Mouse (Mus musculus) spleen, embryonic (tissue): ENCODE results near the gene Emx1.
"Not testable (repeated sequence)": the region's sequence is repeated elsewhere in the genome, so short reads cannot be mapped to it uniquely, and the experiment has no call there.

Experiments
- CTCF ChIA-PET: fragments of 350-600 bp; sonication (Branson Sonifier 250); formaldehyde crosslinking; loops from one replicate; lab custom pipeline; 2022; lab: Charles Lee

The Emx1 gene

GRCm38 (mm10) chr6:85187340-85188211 is at the start of gene Emx1:
Gene Emx1, plus strand, starts transcription at chr6:85187438.
- CTCF ChIA-PET = no interaction called here

- CTCF ChIA-PET = no interaction called here
Measured at GRCm38 (mm10) chr6:85139534-85139933, 47.7 kb upstream of the Emx1 start.

GRCm38 (mm10) chr6:85141013-85141412 is 46.2 kb upstream of the Emx1 start:
- CTCF ChIA-PET = not testable (repeated sequence)

- CTCF ChIA-PET = no interaction called here
Measured at GRCm38 (mm10) chr6:85144466-85144865, 42.8 kb upstream of the Emx1 start.

- CTCF ChIA-PET = no interaction called here
Measured at GRCm38 (mm10) chr6:85147636-85148035, 39.6 kb upstream of the Emx1 start.

GRCm38 (mm10) chr6:85150386-85150785 is 36.9 kb upstream of the Emx1 start:
- CTCF ChIA-PET = no interaction called here

- CTCF ChIA-PET = no interaction called here
Measured at GRCm38 (mm10) chr6:85153970-85154540, 33.2 kb upstream of the Emx1 start.

GRCm38 (mm10) chr6:85154861-85155528 is 32.2 kb upstream of the Emx1 start:
- CTCF ChIA-PET = no interaction called here

GRCm38 (mm10) chr6:85156551-85156950 is 30.7 kb upstream of the Emx1 start:
- CTCF ChIA-PET = not testable (repeated sequence)

- CTCF ChIA-PET = not testable (repeated sequence)
Measured at GRCm38 (mm10) chr6:85158040-85158804, 29.0 kb upstream of the Emx1 start.

GRCm38 (mm10) chr6:85159092-85159760 is 28.0 kb upstream of the Emx1 start:
- CTCF ChIA-PET = not testable (repeated sequence)

- CTCF ChIA-PET = no interaction called here
Measured at GRCm38 (mm10) chr6:85160201-85160923, 26.9 kb upstream of the Emx1 start.

- CTCF ChIA-PET = no interaction called here
Measured at GRCm38 (mm10) chr6:85165440-85165921, 21.8 kb upstream of the Emx1 start.

GRCm38 (mm10) chr6:85179569-85179968 is 7.7 kb upstream of the Emx1 start:
- CTCF ChIA-PET = no interaction called here

GRCm38 (mm10) chr6:85180036-85180435 is 7.2 kb upstream of the Emx1 start:
- CTCF ChIA-PET = no interaction called here

- CTCF ChIA-PET = no interaction called here
Measured at GRCm38 (mm10) chr6:85183951-85184350, 3.3 kb upstream of the Emx1 start.

GRCm38 (mm10) chr6:85186033-85186743 is 1.1 kb upstream of the Emx1 start:
- CTCF ChIA-PET = no interaction called here

GRCm38 (mm10) chr6:85186744-85187059 is 536 bp upstream of the Emx1 start:
- CTCF ChIA-PET = no interaction called here

GRCm38 (mm10) chr6:85188256-85189110 is 1.2 kb downstream of the Emx1 start:
- CTCF ChIA-PET = no interaction called here
